Mouse (Mus musculus) CH12.LX (cell line): Measurements from ENCODE around the gene Eaf1. TPM values are rescaled to one million over a fixed set of nuclear protein-coding genes. Genes with fewer than 3 reads are reported as not detected.
"Not testable (repeated sequence)": the region's sequence is repeated elsewhere in the genome, so short reads cannot be mapped to it uniquely, and the experiment has no call there.

Experiments
- DNase-seq: peaks from one replicate; pipeline ENCODE4 v3.0.0-alpha.2; 2013; ENCODE audit errors: extremely low read depth
- H3K27ac ChIP-seq: 2 replicates; pipeline ENCODE4 v1.5.1; 2012; ENCODE audit warnings: low read depth, mild to moderate bottlenecking, control low read depth, moderate library complexity; ENCODE audit not compliant: insufficient read depth
- H3K27me3 ChIP-seq: replicated peaks from 2 replicates; pipeline ENCODE3; 2012; ENCODE audit warnings: inconsistent platforms
- H3K36me3 ChIP-seq, 2 experiments: replicated peaks in 1 of 2; 2 replicates each; pipeline versions ENCODE3 to v1.6.1; 2012; ENCODE audit warnings: inconsistent platforms in 1 of 2, low read length in 1 of 2, mild to moderate bottlenecking in 1 of 2, mixed read lengths in 1 of 2, moderate library complexity in 1 of 2; ENCODE audit not compliant: control insufficient read depth in 1 of 2, insufficient read depth in 1 of 2
- H3K4me1 ChIP-seq, 2 experiments: 2 replicates each; pipeline ENCODE4 v1.6.1; 2012; ENCODE audit warnings: inconsistent platforms in 1 of 2, moderate library complexity in 1 of 2; ENCODE audit not compliant: insufficient read depth in 2 of 2, control insufficient read depth in 1 of 2
- H3K4me2 ChIP-seq: 2 replicates; pipeline ENCODE4 v1.6.1; 2012; ENCODE audit warnings: low read depth, mild to moderate bottlenecking, control low read depth; ENCODE audit not compliant: poor library complexity, insufficient read depth, severe bottlenecking
- H3K4me3 ChIP-seq, 3 experiments: fragments of 150-350 bp in 1 of 3; sonication (generic) in 1 of 3; replicated peaks in 1 of 3; 2 replicates each; pipeline versions ENCODE3 to v1.5.1; 2011 to 2012; ENCODE audit warnings: low read depth in 2 of 3, low read length in 2 of 3, mild to moderate bottlenecking in 2 of 3, moderate library complexity in 2 of 3, control low read depth in 1 of 3, improper control_type of control experiment in 1 of 3, inconsistent platforms in 1 of 3, mixed read lengths in 1 of 3; ENCODE audit not compliant: poor library complexity in 1 of 3
- H3K79me2 ChIP-seq: replicated peaks from 2 replicates; pipeline ENCODE4 v1.6.1; 2012; ENCODE audit warnings: mild to moderate bottlenecking, moderate library complexity; ENCODE audit not compliant: control insufficient read depth, poor library complexity, insufficient read depth, severe bottlenecking; ENCODE audit errors: extremely low read depth
- H3K9ac ChIP-seq: 2 replicates; pipeline ENCODE4 v1.6.1; 2012; ENCODE audit warnings: low read depth, mild to moderate bottlenecking, control low read depth, moderate library complexity; ENCODE audit not compliant: insufficient read depth
- H3K9me3 ChIP-seq: replicated peaks from 2 replicates; pipeline ENCODE3; 2012; ENCODE audit warnings: low read length, inconsistent platforms, mixed read lengths
- BHLHE40 ChIP-seq: IDR thresholded peaks from 2 replicates; pipeline ENCODE4 v1.6.1; 2011; ENCODE audit warnings: mild to moderate bottlenecking, low read depth, low read length, improper control_type of control experiment
- CTCF ChIP-seq, 2 experiments: IDR thresholded peaks in 1 of 2; conservative IDR thresholded peaks in 1 of 2; 2 replicates each; pipeline ENCODE4 v1.5.1; 2011 to 2012; ENCODE audit warnings: low read depth in 2 of 2, low read length in 2 of 2, improper control_type of control experiment in 1 of 2, inconsistent platforms in 1 of 2, mild to moderate bottlenecking in 1 of 2, moderate library complexity in 1 of 2
- EP300 ChIP-seq: IDR thresholded peaks from 2 replicates; pipeline ENCODE4 v1.6.1; 2011; ENCODE audit warnings: low read length, improper control_type of control experiment
- ETS1 ChIP-seq: conservative IDR thresholded peaks from 2 replicates; pipeline ENCODE4 v1.6.1; 2012; ENCODE audit warnings: low read depth, mild to moderate bottlenecking, inconsistent platforms, low read length, improper control_type of control experiment, moderate library complexity
- GABPA ChIP-seq: IDR thresholded peaks from 2 replicates; pipeline ENCODE4 v1.6.1; 2012; ENCODE audit warnings: low read depth, low read length, improper control_type of control experiment, inconsistent platforms; ENCODE audit not compliant: insufficient replicate concordance
- IRF4 ChIP-seq: IDR thresholded peaks from 2 replicates; pipeline ENCODE4 v1.6.1; 2014; ENCODE audit warnings: low read depth, mild to moderate bottlenecking, inconsistent platforms, low read length, improper control_type of control experiment
- JUN ChIP-seq: IDR thresholded peaks from 2 replicates; pipeline ENCODE4 v1.6.1; 2011; ENCODE audit warnings: low read depth, mild to moderate bottlenecking, low read length, improper control_type of control experiment, moderate library complexity; ENCODE audit not compliant: insufficient read depth
- JUND ChIP-seq: conservative IDR thresholded peaks from 2 replicates; pipeline ENCODE4 v1.6.1; 2011; ENCODE audit warnings: low read depth, low read length, improper control_type of control experiment
- MEF2A ChIP-seq: IDR thresholded peaks from 2 replicates; pipeline ENCODE4 v1.6.1; 2014; ENCODE audit warnings: low read depth, mild to moderate bottlenecking, inconsistent platforms, low read length, improper control_type of control experiment, borderline replicate concordance
- MXI1 ChIP-seq: IDR thresholded peaks from 2 replicates; pipeline ENCODE4 v1.6.1; 2011; ENCODE audit warnings: mild to moderate bottlenecking, low read depth, low read length, improper control_type of control experiment
- MYC ChIP-seq: IDR thresholded peaks from 2 replicates; pipeline ENCODE4 v1.6.1; 2011; ENCODE audit warnings: low read depth, mild to moderate bottlenecking, improper control_type of control experiment, low read length
- PAX5 ChIP-seq: IDR thresholded peaks from 2 replicates; pipeline ENCODE4 v1.6.1; 2012; ENCODE audit warnings: low read length, inconsistent platforms, mixed read lengths
- RCOR1 ChIP-seq: conservative IDR thresholded peaks from 2 replicates; pipeline ENCODE4 v1.6.1; 2012; ENCODE audit warnings: low read depth, mild to moderate bottlenecking, inconsistent platforms, low read length, improper control_type of control experiment
- TCF12 ChIP-seq: IDR thresholded peaks from 2 replicates; pipeline ENCODE4 v1.6.1; 2014; ENCODE audit warnings: low read depth, mild to moderate bottlenecking, inconsistent platforms, low read length, improper control_type of control experiment
- UBTF ChIP-seq: IDR thresholded peaks from 2 replicates; pipeline ENCODE4 v1.6.1; 2012; ENCODE audit warnings: low read depth, mild to moderate bottlenecking, inconsistent platforms, low read length, improper control_type of control experiment, moderate library complexity
- dilution Hi-C: fragments of 300-500 bp; cut with MboI; formaldehyde crosslinking; loops from 2 replicates; pipeline ENCODE4 v1.14.3; 2020; ENCODE audit warnings: low sequenced_read_pairs; ENCODE audit not compliant: extremely low pct_unique_long_range_greater_than_20kb, extremely low pct_ligation_motif_present
- in situ Hi-C: fragments of 300-500 bp; cut with MboI; formaldehyde crosslinking; loops from 3 replicates; pipeline ENCODE4 v1.14.3; 2019; ENCODE audit warnings: low sequenced_read_pairs, low pct_ligation_motif_present, low pct_unique_long_range_greater_than_20kb, mixed read lengths
- polyA plus RNA-seq: library from polyadenylated mRNA; unstranded; fragments of >175 nt; gene quantifications from 2 replicates; pipeline ENCODE4 v1.2.1, GENCODE M21; 2012; ENCODE audit warnings: low read depth; ENCODE audit not compliant: insufficient read length
- total RNA-seq, 2 experiments: library from RNA; depleted of rRNA; stranded (reverse); fragments of 300-350 nt in 1 of 2; fragments of >200 nt in 1 of 2; gene quantifications; 2 replicates each; pipeline ENCODE4 v1.2.3; 2012 to 2014

Gene Eaf1
- total and polyA plus RNA-seq, 3 experiments: 25.2 to 39.9 (median 29.4) TPM

DNA sequence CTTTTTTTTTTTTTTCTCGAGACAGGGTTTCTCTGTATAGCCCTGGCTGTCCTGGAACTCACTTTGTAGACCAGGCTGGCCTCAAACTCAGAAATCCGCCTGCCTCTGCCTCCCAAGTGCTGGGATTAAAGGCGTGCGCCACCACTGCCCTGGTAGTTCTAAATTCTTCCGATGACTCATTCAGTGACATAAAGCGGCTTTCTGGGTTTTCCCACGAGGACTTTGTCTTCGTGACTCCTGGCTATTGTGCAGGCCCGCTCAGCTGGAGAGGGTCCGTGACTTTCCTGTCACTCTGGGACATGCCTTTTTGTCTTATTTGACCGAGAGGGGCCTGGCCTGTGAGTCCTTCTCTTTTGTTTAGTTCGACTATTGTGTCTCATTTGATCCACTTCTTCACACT lies 40.3 kb upstream of the Eaf1 start:
- H3K4me3 ChIP-seq, DNase-seq, H3K27ac ChIP-seq, H3K9me3 ChIP-seq, in situ Hi-C loops, H3K79me2 ChIP-seq, H3K27me3 ChIP-seq, H3K9ac ChIP-seq, H3K36me3 ChIP-seq, H3K4me2 ChIP-seq: not testable (repeated sequence)
- TF ChIP-seq ETS1 (peak; percentile 64), MEF2A (peak; percentile 80), EP300 (peak; percentile 43; the same call in 1 of the 2 replicates), JUND (peak; percentile 79), BHLHE40 (peak; percentile 73), RCOR1 (peak; percentile 39; the same call in 1 of the 2 replicates), JUN (peak; percentile 76), MYC (0 out of 2 replicates have a peak, but pooled peaks have one; percentile 16), IRF4 (peak; percentile 89)
- dilution Hi-C loops: loop anchor here (25.0 kb wide), 1 partner anchor 92 kb away; no protein-coding TSS in a partner anchor
- peaks cover 13 to 40% of the 10 kb centered on the region in 2 experiments; a peak in 3 of 4 replicates for H3K4me1 ChIP-seq

- dilution Hi-C loops (loop anchor here (25.0 kb wide), 1 partner anchor 93 kb away; no protein-coding TSS in a partner anchor), in situ Hi-C loops (no loop called here)
- Histone ChIP-seq H3K27me3 (no peaks in the 10 kb centered on the region), H3K4me2 (no peak overlapping the region), H3K4me1 (peaks cover 11 to 45% of the 10 kb centered on the region in 2 experiments; a peak in 3 of 4 replicates), H3K79me2 (no peaks in the 10 kb centered on the region), H3K4me3 (no peak overlapping the region), H3K9ac (no peak overlapping the region), H3K27ac (no peak overlapping the region), H3K9me3 (peaks cover 9% of the 10 kb centered on the region), H3K36me3 (no peaks in the 10 kb centered on the region)
- TF ChIP-seq CTCF (conservative IDR thresholded peaks at IDR 0.05 in 1 of 2, IDR thresholded peaks at IDR 0.05 in 1 of 2; ENCODE audit: low read depth in 2 of 2, low read length in 2 of 2) (peak; percentile 26 to 33; a peak in 3 of 4 replicates), MYC (no peak)
- no peak for DNase-seq
Measured at GRCm38 (mm10) chr14:31454849-31455566, 39.2 kb upstream of the Eaf1 start.

GRCm38 (mm10) chr14:31456064-31456721 lies 38.0 kb upstream of the Eaf1 start:
- no peak for TF ChIP-seq MXI1
- no peak for TF ChIP-seq MYC
- TF ChIP-seq IRF4: no peak
- no peak for TF ChIP-seq TCF12
- TF ChIP-seq GABPA: no peak
- no peak for TF ChIP-seq UBTF
- no peak for TF ChIP-seq PAX5
- H3K9ac ChIP-seq: no peak overlapping the region
- H3K27ac ChIP-seq: no peak overlapping the region
- peaks cover 9% of the 10 kb centered on the region for H3K9me3 ChIP-seq
- DNase-seq: no peak
- dilution Hi-C loops: loop anchor here (25.0 kb wide), 1 partner anchor 94 kb away; no protein-coding TSS in a partner anchor
- H3K4me3 ChIP-seq: no peak overlapping the region
- H3K4me1 ChIP-seq: peaks cover 11 to 48% of the 10 kb centered on the region in 2 experiments; a peak in 3 of 4 replicates
- H3K27me3 ChIP-seq: no peaks in the 10 kb centered on the region
- no peak overlapping the region for H3K4me2 ChIP-seq
- in situ Hi-C loops: no loop called here
- H3K79me2 ChIP-seq: no peaks in the 10 kb centered on the region
- H3K36me3 ChIP-seq: no peaks in the 10 kb centered on the region
